Mouse (Mus musculus): Measurements from ENCODE around the gene Plscr2.

GRCm38 (mm10) chr9:92253585-92254321 lies 21.6 kb upstream of the Plscr2 start:
- TF ChIP-seq POLR2A (IDR thresholded peaks at IDR 0.05; ENCODE audit: control insufficient read depth, extremely low read depth, insufficient read depth, low read length, poor library complexity) = no peak
- TF ChIP-seq CTCF (IDR thresholded peaks at IDR 0.05; ENCODE audit: borderline replicate concordance, control insufficient read depth, extremely low read depth, insufficient read depth, low read length, poor library complexity) = no peak

Measured in thymus, adult 2 months (tissue).